Mouse (Mus musculus) liver, adult 2 months (tissue): Measurements from ENCODE around the gene H2al1m. TPM values are rescaled to one million over a fixed set of nuclear protein-coding genes. Genes with fewer than 3 reads are reported as not detected.

Experiments
- DNase-seq: peaks from one replicate; pipeline ENCODE4 v3.0.0-alpha.2; 2011; ENCODE audit warnings: low read depth, low spot score; ENCODE audit errors: extremely low read depth
- H3K27ac ChIP-seq: fragments of 200-500 bp; replicated peaks from 2 replicates; pipeline ENCODE4 v1.5.1; 2012; ENCODE audit warnings: low read depth, mild to moderate bottlenecking, control low read depth, inconsistent platforms, low read length; ENCODE audit not compliant: insufficient read depth
- H3K27me3 ChIP-seq: fragments of 200-500 bp; 2 replicates; pipeline ENCODE4 v1.6.1; 2012; ENCODE audit warnings: mild to moderate bottlenecking, moderate library complexity, low read length, inconsistent platforms; ENCODE audit not compliant: control insufficient read depth, insufficient read depth
- H3K36me3 ChIP-seq: fragments of 200-500 bp; 2 replicates; pipeline ENCODE4 v1.6.1; 2012; ENCODE audit warnings: low read length, inconsistent platforms; ENCODE audit not compliant: control insufficient read depth, insufficient read depth
- H3K4me1 ChIP-seq: fragments of 200-500 bp; 2 replicates; pipeline ENCODE4 v1.6.1; 2011; ENCODE audit warnings: low read length; ENCODE audit not compliant: control insufficient read depth, insufficient read depth
- H3K4me3 ChIP-seq: fragments of 200-500 bp; 2 replicates; pipeline ENCODE4 v1.5.1; 2011; ENCODE audit warnings: low read depth, mild to moderate bottlenecking, control low read depth, low read length, moderate library complexity; ENCODE audit not compliant: insufficient read depth
- H3K79me2 ChIP-seq: fragments of 200-500 bp; 2 replicates; pipeline ENCODE4 v1.6.1; 2012; ENCODE audit warnings: inconsistent platforms, mild to moderate bottlenecking, low read length, moderate library complexity; ENCODE audit not compliant: control insufficient read depth, insufficient read depth
- H3K9ac ChIP-seq: fragments of 200-500 bp; 2 replicates; pipeline ENCODE4 v1.6.1; 2012; ENCODE audit warnings: low read depth, mild to moderate bottlenecking, control low read depth, inconsistent platforms, low read length
- CTCF ChIP-seq: fragments of 200-500 bp; IDR thresholded peaks from 2 replicates; pipeline ENCODE4 v1.5.1; 2011; ENCODE audit warnings: low read depth, low read length, control low read depth
- POLR2A ChIP-seq: fragments of 200-500 bp; IDR thresholded peaks from 2 replicates; pipeline ENCODE4 v1.6.1; 2011; ENCODE audit warnings: low read length, control low read depth; ENCODE audit not compliant: insufficient read depth; ENCODE audit errors: extremely low read depth
- WGBS: fragments of 180-500 bp; shearing (Covaris S2); methylation state at CpG from one replicate; pipeline ENCODE4 v1.1.7; 2018; 5-methylcytosine and 5-hydroxymethylcytosine counted together
- polyA plus RNA-seq: library from polyadenylated mRNA; depleted of rRNA; stranded (reverse); fragments of >200 nt; gene quantifications from 2 replicates; pipeline ENCODE4 v1.2.3, GENCODE M21; 2012
- total RNA-seq: library from RNA; depleted of rRNA; stranded (reverse); fragments of >200 nt; gene quantifications from 2 replicates; pipeline ENCODE4 v1.2.3, GENCODE M21; 2014

Gene H2al1m
- total and polyA plus RNA-seq, 2 experiments: 0.37 TPM; not detected in 1

DNA sequence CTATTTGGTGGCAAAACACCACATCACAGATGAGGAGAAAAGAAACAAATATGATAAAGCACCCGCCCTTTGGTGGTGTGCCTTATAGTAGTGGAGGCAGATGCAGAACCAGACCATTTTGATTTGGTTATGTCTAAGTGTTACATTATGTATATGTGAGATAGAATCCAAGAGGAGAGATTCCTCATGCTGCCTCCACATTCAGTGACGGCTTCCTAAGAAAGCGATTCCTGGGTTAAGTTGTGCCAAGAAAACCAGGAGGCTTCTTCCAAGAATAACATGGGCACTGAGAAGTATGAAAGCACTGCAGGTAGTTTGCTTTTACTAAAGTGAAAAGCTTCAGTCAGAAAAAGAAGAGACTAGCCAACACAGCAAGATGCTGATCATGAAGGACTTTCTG is 28.7 kb upstream of the H2al1m start:
- no peak overlapping the region for H3K27ac ChIP-seq
- no peaks in the 10 kb centered on the region for H3K27me3 ChIP-seq
- H3K79me2 ChIP-seq: no peaks in the 10 kb centered on the region
- no peak overlapping the region for H3K4me3 ChIP-seq
- no peak for DNase-seq
- no peak overlapping the region for H3K9ac ChIP-seq
- no peak for TF ChIP-seq CTCF
- no peak for TF ChIP-seq POLR2A
- H3K36me3 ChIP-seq: no peaks in the 10 kb centered on the region
- H3K4me1 ChIP-seq: no peaks in the 10 kb centered on the region; the same call in 1 of the 2 replicates
- 100% methylated on average over 3 of the region's 3 CpGs for WGBS

DNA sequence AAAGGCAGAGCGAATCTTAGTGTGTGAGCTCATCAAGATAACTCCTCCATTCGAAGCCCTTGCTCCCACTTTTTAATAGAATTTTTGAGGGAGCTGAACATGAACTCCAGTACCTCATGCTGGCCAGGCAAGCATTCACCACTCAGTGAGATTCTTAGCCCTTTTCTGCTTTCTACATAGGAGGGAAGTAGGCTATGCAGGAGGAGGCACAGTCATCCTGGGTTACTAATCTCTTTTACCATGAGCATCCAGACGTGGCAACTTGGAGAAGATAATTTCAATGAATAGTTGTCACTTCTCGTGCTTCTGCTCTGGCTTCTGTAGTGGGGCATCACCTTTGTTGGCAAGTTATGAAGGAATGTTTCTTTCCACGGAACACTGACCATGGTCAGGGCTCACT is 26.8 kb upstream of the H2al1m start, which contains the start of gene Gm14862:
TSS of gene Gm14862 (minus strand) at position 134 of the 400 bp plus-strand sequence.
- DNase-seq: no peak
- Histone ChIP-seq H3K4me3 (no peak within 1 kb of the TSS), H3K79me2 (no peaks in the 10 kb centered on the region), H3K27me3 (no peaks in the 10 kb centered on the region), H3K9ac (no peak within 1 kb of the TSS), H3K36me3 (no peaks in the 10 kb centered on the region), H3K4me1 (no peaks in the 10 kb centered on the region; the same call in 1 of the 2 replicates), H3K27ac (no peak within 1 kb of the TSS)
- TF ChIP-seq CTCF: no peak
- no peak for TF ChIP-seq POLR2A
- 87% methylated on average over 5 of the region's 5 CpGs for WGBS

DNA sequence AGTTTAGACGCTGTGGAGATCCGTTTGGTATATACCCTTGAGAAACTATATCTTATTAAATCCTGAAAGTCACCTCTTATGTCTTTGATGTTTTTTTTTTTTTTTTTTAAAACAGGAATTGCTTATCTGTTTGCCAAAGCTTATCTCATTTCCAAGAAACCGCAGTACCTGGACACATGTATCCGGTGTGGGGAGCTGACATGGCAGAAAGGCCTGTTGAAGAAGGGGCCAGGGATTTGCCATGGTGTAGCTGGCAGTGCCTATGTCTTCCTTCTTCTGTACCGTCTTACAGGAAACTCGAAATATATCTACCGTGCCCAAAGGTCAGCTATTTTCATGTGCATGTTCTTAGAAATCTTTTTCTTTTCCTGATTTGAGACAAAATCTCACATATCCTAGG is 25.7 kb upstream of the H2al1m start:
- no peak for TF ChIP-seq CTCF
- TF ChIP-seq POLR2A: no peak
- Histone ChIP-seq H3K27me3 (no peaks in the 10 kb centered on the region), H3K9ac (no peak overlapping the region), H3K79me2 (no peaks in the 10 kb centered on the region), H3K4me3 (no peak overlapping the region), H3K27ac (no peak overlapping the region), H3K36me3 (no peaks in the 10 kb centered on the region), H3K4me1 (no peaks in the 10 kb centered on the region)
- DNase-seq: no peak
- 66% methylated on average over 7 of the region's 7 CpGs for WGBS

DNA sequence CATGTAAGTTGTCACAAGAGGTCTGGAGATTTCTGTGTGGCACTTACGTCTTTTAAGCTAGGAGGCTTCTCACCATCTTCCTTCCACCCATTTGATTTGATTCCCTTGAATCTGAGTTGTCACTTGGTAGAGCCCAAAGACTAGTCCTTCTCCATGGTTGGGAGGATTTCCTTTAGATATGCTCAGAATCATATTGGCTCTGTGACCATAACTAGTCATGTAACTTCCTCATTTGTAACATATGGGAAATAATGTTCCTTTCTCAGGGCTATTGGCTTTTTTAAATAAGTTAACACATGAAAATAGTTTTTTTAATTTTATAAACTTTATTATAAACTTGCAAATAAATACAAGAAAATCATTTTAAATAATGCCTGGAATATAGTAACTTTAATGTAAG is 24.3 kb upstream of the H2al1m start:
- Histone ChIP-seq H3K4me3 (no peak overlapping the region), H3K4me1 (no peaks in the 10 kb centered on the region), H3K27ac (no peak overlapping the region), H3K9ac (no peak overlapping the region), H3K36me3 (no peaks in the 10 kb centered on the region), H3K79me2 (no peaks in the 10 kb centered on the region), H3K27me3 (no peaks in the 10 kb centered on the region)
- no peak for TF ChIP-seq POLR2A
- TF ChIP-seq CTCF: no peak
- WGBS: 92% methylated on average over 1 of the region's 1 CpGs
- no peak for DNase-seq

DNA sequence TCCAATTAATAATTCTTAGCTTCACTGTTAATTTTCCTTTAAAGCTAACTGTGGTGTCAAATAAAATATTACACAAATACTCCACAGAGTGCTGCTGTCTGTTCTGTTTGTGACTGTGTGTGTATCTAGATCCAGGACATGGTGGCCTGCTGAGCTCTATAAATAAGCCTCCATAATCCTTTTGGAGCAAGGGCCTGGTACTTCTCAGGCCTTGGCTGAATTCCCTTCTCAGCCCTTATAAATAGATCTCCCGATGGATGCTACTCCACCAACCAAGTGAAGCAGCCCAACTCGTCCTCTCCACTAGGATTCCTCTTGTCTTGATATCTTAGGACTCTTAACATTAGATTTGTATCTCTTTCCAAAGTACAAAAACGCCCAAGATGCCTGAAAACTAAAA is 12.5 kb upstream of the H2al1m start:
- H3K9ac ChIP-seq: no peak overlapping the region
- TF ChIP-seq POLR2A (no peak), CTCF (no peak)
- no peaks in the 10 kb centered on the region for H3K4me1 ChIP-seq
- no peaks in the 10 kb centered on the region for H3K27me3 ChIP-seq
- 91% methylated on average over 3 of the region's 3 CpGs for WGBS
- H3K27ac ChIP-seq: no peak overlapping the region
- no peaks in the 10 kb centered on the region for H3K36me3 ChIP-seq
- DNase-seq: no peak
- H3K79me2 ChIP-seq: no peaks in the 10 kb centered on the region
- H3K4me3 ChIP-seq: no peak overlapping the region

DNA sequence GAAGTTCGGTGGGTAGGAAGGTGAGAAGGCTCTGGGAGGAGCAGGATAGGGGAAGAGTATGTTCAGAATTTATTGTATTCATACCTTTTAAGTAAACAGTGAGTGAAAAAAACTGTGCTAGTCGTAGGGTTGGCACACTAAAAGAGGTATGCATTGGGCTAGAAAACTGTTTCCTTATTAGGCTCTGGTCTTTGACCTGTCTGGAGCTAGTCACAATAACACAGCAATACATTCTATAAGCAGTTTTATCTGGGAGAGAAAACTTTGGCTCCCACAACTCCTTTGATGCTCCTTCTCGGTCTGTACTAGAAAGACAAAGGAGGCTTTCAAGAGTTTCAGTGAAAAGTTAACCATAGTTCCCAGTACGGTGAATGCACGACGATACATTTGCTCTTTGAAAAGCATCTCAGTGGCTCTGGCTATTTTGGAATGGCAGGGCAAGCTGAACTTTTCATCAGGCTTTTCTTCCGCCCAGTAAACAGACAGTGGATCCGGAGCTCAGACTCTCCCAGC is 11.6 kb upstream of the H2al1m start:
- Histone ChIP-seq H3K79me2 (no peaks in the 10 kb centered on the region), H3K36me3 (no peaks in the 10 kb centered on the region), H3K27ac (peak overlapping the region; percentile 69), H3K9ac (peak overlapping the region; percentile 56; the same call in 1 of the 2 replicates), H3K4me3 (peak overlapping the region; percentile 49), H3K27me3 (no peaks in the 10 kb centered on the region), H3K4me1 (no peaks in the 10 kb centered on the region)
- DNase-seq: no peak
- TF ChIP-seq CTCF (no peak), POLR2A (no peak)
- WGBS: 1% methylated on average over 8 of the region's 8 CpGs
